Mouse (Mus musculus): Measurements from ENCODE around the gene Etv6. TPM values are rescaled to one million over a fixed set of nuclear protein-coding genes. Genes with fewer than 3 reads are reported as not detected.

Etv6 gene
- total and polyA plus RNA-seq, 3 experiments: 12.6 to 25.9 TPM; not detected in 1

DNA sequence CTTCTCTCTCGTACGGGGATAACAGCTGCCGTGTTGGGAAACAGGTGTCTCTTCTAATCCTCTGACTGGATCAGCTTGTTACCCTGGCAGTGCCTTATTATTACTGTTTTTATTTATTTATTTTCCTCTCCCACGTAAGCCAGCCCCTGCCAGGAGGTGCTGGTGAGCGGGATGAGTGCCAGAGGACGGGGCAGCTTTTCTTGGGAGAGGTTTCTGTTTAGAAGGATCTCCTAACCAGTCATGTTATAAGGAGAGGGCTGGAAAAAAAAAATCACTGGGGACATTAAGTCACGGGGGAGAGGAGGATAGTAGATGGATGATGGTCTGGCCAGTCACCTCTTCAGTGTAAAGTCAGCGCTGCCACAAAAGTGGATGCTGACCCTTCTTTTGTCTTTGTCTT lies 15.0 kb downstream of the Etv6 start:
- Histone ChIP-seq H3K4me3 (ENCODE audit: control insufficient read depth in 1 of 2, insufficient read depth in 1 of 2, low read depth in 2 of 2, low read length in 2 of 2) (no peak overlapping the region), H3K4me1 (ENCODE audit: control insufficient read depth in 1 of 2, insufficient read depth in 2 of 2, low read length in 2 of 2) (peaks cover 3 to 7% of the 10 kb centered on the region in 2 experiments), H3K27me3 (ENCODE audit: control insufficient read depth in 1 of 2, insufficient read depth in 2 of 2, low read length in 2 of 2) (no peaks in the 10 kb centered on the region), H3K9ac (ENCODE audit: control insufficient read depth, low read depth, low read length, poor library complexity, severe bottlenecking) (no peak overlapping the region), H3K79me2 (ENCODE audit: control insufficient read depth, insufficient read depth, low read length, poor library complexity) (peaks cover 83% of the 10 kb centered on the region), H3K27ac (ENCODE audit: control insufficient read depth, low read depth, low read length) (no peak overlapping the region), H3K9me3 (replicated peaks; ENCODE audit: insufficient read depth, low read length) (no peaks in the 10 kb centered on the region), H3K36me3 (ENCODE audit: control insufficient read depth in 1 of 2, insufficient read depth in 2 of 2, low read length in 2 of 2) (peaks cover 5 to 11% of the 10 kb centered on the region in 2 experiments)
- no peak for DNase-seq (ENCODE audit: low read depth, low spot score)
- no peak for TF ChIP-seq TBP (IDR thresholded peaks at IDR 0.05; ENCODE audit: low read depth, low read length)
- TF ChIP-seq NELFE (IDR thresholded peaks at IDR 0.05; ENCODE audit: low read depth, low read length): no peak
- TF ChIP-seq POLR2A (IDR thresholded peaks at IDR 0.05; ENCODE audit: control insufficient read depth in 1 of 2, insufficient read depth in 1 of 2, low read depth in 1 of 2, low read length in 2 of 2, poor library complexity in 1 of 2): no peak
- TF ChIP-seq POLR2AphosphoS5 (IDR thresholded peaks at IDR 0.05; ENCODE audit: borderline replicate concordance, low read depth, low read length): no peak
- TF ChIP-seq SMC3 (IDR thresholded peaks at IDR 0.05; ENCODE audit: low read depth, low read length): no peak
- TF ChIP-seq CTCF (IDR thresholded peaks at IDR 0.05 in 2 of 3, conservative IDR thresholded peaks at IDR 0.05 in 1 of 3; ENCODE audit: control insufficient read depth in 1 of 3, insufficient read depth in 1 of 3, low read depth in 2 of 3, low read length in 3 of 3, poor library complexity in 1 of 3, severe bottlenecking in 1 of 3): no peak
- no peak for TF ChIP-seq ELF1 (IDR thresholded peaks at IDR 0.05; ENCODE audit: low read depth, low read length)
- TF ChIP-seq ZC3H11A (IDR thresholded peaks at IDR 0.05; ENCODE audit: low read depth, low read length): no peak
- no peak for TF ChIP-seq MYC (IDR thresholded peaks at IDR 0.05; ENCODE audit: low read depth, low read length)
- TF ChIP-seq KAT2A (conservative IDR thresholded peaks at IDR 0.05; ENCODE audit: low read depth, low read length): no peak
- no peak for TF ChIP-seq POLR2AphosphoS2 (IDR thresholded peaks at IDR 0.05; ENCODE audit: low read length)
- TF ChIP-seq ZNF384 (IDR thresholded peaks at IDR 0.05; ENCODE audit: low read depth, low read length): no peak
- TF ChIP-seq MAZ (IDR thresholded peaks at IDR 0.05; ENCODE audit: low read depth, low read length): no peak

DNA sequence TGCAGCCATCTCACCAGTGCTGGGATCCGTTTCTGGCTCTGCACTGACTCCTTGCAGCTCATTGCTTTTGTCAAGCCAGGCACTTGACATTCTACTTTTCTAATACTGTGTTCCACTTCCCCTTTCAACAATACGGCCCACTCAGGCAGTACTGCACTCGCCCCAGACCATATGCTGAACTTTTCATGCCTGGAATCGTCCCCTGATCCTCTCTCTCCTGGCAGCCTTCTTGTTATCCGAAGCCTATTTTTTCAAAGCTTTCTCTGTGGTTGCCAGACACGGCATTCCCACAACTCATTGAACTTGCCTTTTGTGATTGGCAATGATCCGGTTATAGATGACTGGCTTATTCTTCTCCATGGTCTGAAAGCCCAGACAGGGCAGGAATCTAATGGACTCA lies 16.4 kb downstream of the Etv6 start:
- Histone ChIP-seq H3K36me3 (ENCODE audit: control insufficient read depth in 1 of 2, insufficient read depth in 2 of 2, low read length in 2 of 2) (peaks cover 0 to 11% of the 10 kb centered on the region in 2 experiments; a peak in 3 of 4 replicates), H3K4me3 (ENCODE audit: control insufficient read depth in 1 of 2, insufficient read depth in 1 of 2, low read depth in 2 of 2, low read length in 2 of 2) (no peak overlapping the region), H3K27me3 (ENCODE audit: control insufficient read depth in 1 of 2, insufficient read depth in 2 of 2, low read length in 2 of 2) (no peaks in the 10 kb centered on the region), H3K9ac (ENCODE audit: control insufficient read depth, low read depth, low read length, poor library complexity, severe bottlenecking) (no peak overlapping the region), H3K4me1 (ENCODE audit: control insufficient read depth in 1 of 2, insufficient read depth in 2 of 2, low read length in 2 of 2) (no peaks in the 10 kb centered on the region), H3K27ac (ENCODE audit: control insufficient read depth, low read depth, low read length) (no peak overlapping the region), H3K9me3 (replicated peaks; ENCODE audit: insufficient read depth, low read length) (no peaks in the 10 kb centered on the region), H3K79me2 (ENCODE audit: control insufficient read depth, insufficient read depth, low read length, poor library complexity) (peaks cover 78% of the 10 kb centered on the region)
- no peak for TF ChIP-seq ZKSCAN1 (IDR thresholded peaks at IDR 0.05; ENCODE audit: low read depth, low read length)
- no peak for TF ChIP-seq USF1 (IDR thresholded peaks at IDR 0.05; ENCODE audit: low read depth, low read length)
- no peak for TF ChIP-seq MEF2A (IDR thresholded peaks at IDR 0.05; ENCODE audit: extremely low read depth, insufficient replicate concordance, low read depth, low read length, poor library complexity, severe bottlenecking)
- no peak for TF ChIP-seq CHD1 (IDR thresholded peaks at IDR 0.05; ENCODE audit: low read depth, low read length)
- TF ChIP-seq GABPA (IDR thresholded peaks at IDR 0.05; ENCODE audit: low read depth, low read length): no peak
- no peak for TF ChIP-seq UBTF (IDR thresholded peaks at IDR 0.05; ENCODE audit: borderline replicate concordance, insufficient read depth, low read depth, low read length)
- no peak for TF ChIP-seq CTCF (IDR thresholded peaks at IDR 0.05 in 2 of 3, conservative IDR thresholded peaks at IDR 0.05 in 1 of 3; ENCODE audit: control insufficient read depth in 1 of 3, insufficient read depth in 1 of 3, low read depth in 2 of 3, low read length in 3 of 3, poor library complexity in 1 of 3, severe bottlenecking in 1 of 3)
- no peak for TF ChIP-seq NELFE (IDR thresholded peaks at IDR 0.05; ENCODE audit: low read depth, low read length)
- TF ChIP-seq TAL1 (IDR thresholded peaks at IDR 0.05; ENCODE audit: low read length): no peak
- TF ChIP-seq ELF1 (IDR thresholded peaks at IDR 0.05; ENCODE audit: low read depth, low read length): no peak
- TF ChIP-seq TBP (IDR thresholded peaks at IDR 0.05; ENCODE audit: low read depth, low read length): no peak
- TF ChIP-seq SMC3 (IDR thresholded peaks at IDR 0.05; ENCODE audit: low read depth, low read length): no peak
- no peak for DNase-seq (ENCODE audit: low read depth, low spot score)
